Mouse (Mus musculus): Measurements from ENCODE around the gene Fat3. TPM values are rescaled to one million over a fixed set of nuclear protein-coding genes. Genes with fewer than 3 reads are reported as not detected.
A peak's percentile ranks its signal among the peaks of the same experiment; 100 is the strongest.

The Fat3 gene
- total RNA-seq, 1 experiment: 0.58 TPM

GRCm38 (mm10) chr9:15880754-15881153 lies 620.3 kb downstream of the Fat3 start:
- no peak overlapping the region for H3K27ac ChIP-seq (ENCODE audit: insufficient read depth, low read depth, low read length, poor library complexity, severe bottlenecking)
- H3K9ac ChIP-seq (ENCODE audit: insufficient read depth, low read depth, low read length, poor library complexity, severe bottlenecking): no peak overlapping the region
- H3K36me3 ChIP-seq (ENCODE audit: control insufficient read depth, insufficient read depth, low read length, poor library complexity, severe bottlenecking): no peaks in the 10 kb centered on the region
- DNase-seq (ENCODE audit: low read depth, low spot score): no peak
- no peak for TF ChIP-seq ZC3H11A (IDR thresholded peaks at IDR 0.05; ENCODE audit: borderline replicate concordance, low read depth, low read length)
- no peak for TF ChIP-seq CHD2 (IDR thresholded peaks at IDR 0.05; ENCODE audit: low read depth, low read length)
- no peak for TF ChIP-seq HCFC1 (IDR thresholded peaks at IDR 0.05; ENCODE audit: borderline replicate concordance, insufficient read depth, low read length)
- TF ChIP-seq MAFK (IDR thresholded peaks at IDR 0.05; ENCODE audit: insufficient read depth, low read depth, low read length): no peak
- no peak for TF ChIP-seq ZNF384 (IDR thresholded peaks at IDR 0.05; ENCODE audit: low read depth, low read length)
- 0 out of 4 replicates have a peak, but pooled peaks cover 0 to 2% of the 10 kb centered on the region in 2 experiments for H3K4me1 ChIP-seq (ENCODE audit: control insufficient read depth in 2 of 2, insufficient read depth in 2 of 2, low read length in 2 of 2, poor library complexity in 1 of 2)
- in situ Hi-C loops (cut with MboI; ENCODE audit: low sequenced_read_pairs in 2 of 2, unreplicated experiment in 2 of 2): no loop called here
- no peak overlapping the region for H3K4me3 ChIP-seq (ENCODE audit: insufficient read depth in 1 of 2, low read depth in 1 of 2, low read length in 2 of 2, poor library complexity in 1 of 2, severe bottlenecking in 1 of 2)
- H3K9me3 ChIP-seq (ENCODE audit: control insufficient read depth, insufficient read depth, low read depth, low read length): no peaks in the 10 kb centered on the region

- TF ChIP-seq ZC3H11A (IDR thresholded peaks at IDR 0.05; ENCODE audit: borderline replicate concordance, low read depth, low read length): peak; percentile 68
- 0 out of 2 replicates have a peak, but pooled peaks have one; percentile 50 for TF ChIP-seq MAFK (IDR thresholded peaks at IDR 0.05; ENCODE audit: insufficient read depth, low read depth, low read length)
- no peak for TF ChIP-seq HCFC1 (IDR thresholded peaks at IDR 0.05; ENCODE audit: borderline replicate concordance, insufficient read depth, low read length)
- TF ChIP-seq ZNF384 (IDR thresholded peaks at IDR 0.05; ENCODE audit: low read depth, low read length): peak; percentile 99
- no peak for TF ChIP-seq CHD2 (IDR thresholded peaks at IDR 0.05; ENCODE audit: low read depth, low read length)
- in situ Hi-C loops (cut with MboI; ENCODE audit: low sequenced_read_pairs in 2 of 2, unreplicated experiment in 2 of 2): no loop called here
- 0 out of 4 replicates have a peak, but pooled peaks cover 0 to 2% of the 10 kb centered on the region in 2 experiments for H3K4me1 ChIP-seq (ENCODE audit: control insufficient read depth in 2 of 2, insufficient read depth in 2 of 2, low read length in 2 of 2, poor library complexity in 1 of 2)
- H3K9ac ChIP-seq (ENCODE audit: insufficient read depth, low read depth, low read length, poor library complexity, severe bottlenecking): no peak overlapping the region
- no peaks in the 10 kb centered on the region for H3K36me3 ChIP-seq (ENCODE audit: control insufficient read depth, insufficient read depth, low read length, poor library complexity, severe bottlenecking)
- DNase-seq (ENCODE audit: low read depth, low spot score): peak; percentile 29
- no peak overlapping the region; a peak in 1 of 4 replicates for H3K4me3 ChIP-seq (ENCODE audit: insufficient read depth in 1 of 2, low read depth in 1 of 2, low read length in 2 of 2, poor library complexity in 1 of 2, severe bottlenecking in 1 of 2)
- no peaks in the 10 kb centered on the region for H3K9me3 ChIP-seq (ENCODE audit: control insufficient read depth, insufficient read depth, low read depth, low read length)
- H3K27ac ChIP-seq (ENCODE audit: insufficient read depth, low read depth, low read length, poor library complexity, severe bottlenecking): no peak overlapping the region
Observed at GRCm38 (mm10) chr9:15880160-15880603, 620.9 kb downstream of the Fat3 start.

- H3K4me3 ChIP-seq (ENCODE audit: insufficient read depth in 1 of 2, low read depth in 1 of 2, low read length in 2 of 2, poor library complexity in 1 of 2, severe bottlenecking in 1 of 2): peak within 1 kb of the TSS; percentile 39 to 43
Observed at GRCm38 (mm10) chr9:15874506-15875160, 626.5 kb downstream of the Fat3 start, which contains the start of gene Mtnr1b. TSS of gene Mtnr1b (minus strand) at chr9:15874556.

GRCm38 (mm10) chr9:15870013-15870412 lies 631.1 kb downstream of the Fat3 start:
- no peak overlapping the region for H3K27ac ChIP-seq (ENCODE audit: insufficient read depth, low read depth, low read length, poor library complexity, severe bottlenecking)
- no peak overlapping the region for H3K9ac ChIP-seq (ENCODE audit: insufficient read depth, low read depth, low read length, poor library complexity, severe bottlenecking)
- H3K9me3 ChIP-seq (ENCODE audit: control insufficient read depth, insufficient read depth, low read depth, low read length): no peaks in the 10 kb centered on the region
- H3K36me3 ChIP-seq (ENCODE audit: control insufficient read depth, insufficient read depth, low read length, poor library complexity, severe bottlenecking): no peaks in the 10 kb centered on the region
- in situ Hi-C loops (cut with MboI; ENCODE audit: low sequenced_read_pairs in 2 of 2, unreplicated experiment in 2 of 2): loop anchor here in 1 of 2 experiments (10.0 kb wide), 1 partner anchor 185 kb away; no protein-coding TSS in a partner anchor
- TF ChIP-seq HCFC1 (IDR thresholded peaks at IDR 0.05; ENCODE audit: borderline replicate concordance, insufficient read depth, low read length): no peak
- no peak for TF ChIP-seq MAFK (IDR thresholded peaks at IDR 0.05; ENCODE audit: insufficient read depth, low read depth, low read length)
- DNase-seq (ENCODE audit: low read depth, low spot score): no peak
- no peaks in the 10 kb centered on the region for H3K4me1 ChIP-seq (ENCODE audit: control insufficient read depth in 2 of 2, insufficient read depth in 2 of 2, low read length in 2 of 2, poor library complexity in 1 of 2)
- no peak overlapping the region for H3K4me3 ChIP-seq (ENCODE audit: insufficient read depth in 1 of 2, low read depth in 1 of 2, low read length in 2 of 2, poor library complexity in 1 of 2, severe bottlenecking in 1 of 2)

More at GRCm38 (mm10) chr9:15874506-15875160, 626.5 kb downstream of the Fat3 start, which contains the start of gene Mtnr1b:
- in situ Hi-C loops (cut with MboI; ENCODE audit: low sequenced_read_pairs in 2 of 2, unreplicated experiment in 2 of 2): loop anchor here in 1 of 2 experiments (10.0 kb wide), 1 partner anchor 190 kb away; no protein-coding TSS in a partner anchor
- no peak for DNase-seq (ENCODE audit: low read depth, low spot score)
- no peak within 1 kb of the TSS for H3K27ac ChIP-seq (ENCODE audit: insufficient read depth, low read depth, low read length, poor library complexity, severe bottlenecking)
- H3K9ac ChIP-seq (ENCODE audit: insufficient read depth, low read depth, low read length, poor library complexity, severe bottlenecking): no peak within 1 kb of the TSS
- H3K36me3 ChIP-seq (ENCODE audit: control insufficient read depth, insufficient read depth, low read length, poor library complexity, severe bottlenecking): no peaks in the 10 kb centered on the region
- no peaks in the 10 kb centered on the region for H3K9me3 ChIP-seq (ENCODE audit: control insufficient read depth, insufficient read depth, low read depth, low read length)
- H3K4me1 ChIP-seq (ENCODE audit: control insufficient read depth in 2 of 2, insufficient read depth in 2 of 2, low read length in 2 of 2, poor library complexity in 1 of 2): no peaks in the 10 kb centered on the region
- TF ChIP-seq ZC3H11A (IDR thresholded peaks at IDR 0.05; ENCODE audit: borderline replicate concordance, low read depth, low read length) (no peak), CHD2 (IDR thresholded peaks at IDR 0.05; ENCODE audit: low read depth, low read length) (no peak), ZNF384 (IDR thresholded peaks at IDR 0.05; ENCODE audit: low read depth, low read length) (no peak), MAFK (IDR thresholded peaks at IDR 0.05; ENCODE audit: insufficient read depth, low read depth, low read length) (no peak), HCFC1 (IDR thresholded peaks at IDR 0.05; ENCODE audit: borderline replicate concordance, insufficient read depth, low read length) (no peak)

Data from ES-E14 (cell line).